Mouse (Mus musculus): ENCODE results near the gene BC030867.

BC030867 gene

GRCm38 (mm10) chr11:102312586-102312985 is 63.9 kb downstream of the BC030867 start:
- in situ Hi-C loops (cut with MboI, MseI), result loop anchor here in 1 of 2 experiments (5.0 kb wide), 1 partner anchor 120 kb away; the partner anchor contains the start of gene Grn

- in situ Hi-C loops (cut with MboI, MseI), result loop anchor here in 1 of 2 experiments (5.0 kb wide), 1 partner anchor 118 kb away; the partner anchor contains the start of gene Grn
These were observed 65.6 kb downstream of the BC030867 start for GRCm38 (mm10) chr11:102314321-102314720.

Measured in T-helper 17 cell (primary cell).